Mouse (Mus musculus) embryonic facial prominence, embryonic 10.5 days (tissue): ENCODE data around the gene Frrs1. TPM values are rescaled to one million over a fixed set of nuclear protein-coding genes. Genes with fewer than 3 reads are reported as not detected.
"Not testable (repeated sequence)": the region's sequence is repeated elsewhere in the genome, so short reads cannot be mapped to it uniquely, and the experiment has no call there.

Source experiments
- DNase-seq: peaks from one replicate; pipeline ENCODE4 v3.0.0-alpha.2; 2017; ENCODE audit warnings: low spot score
- H3K27ac ChIP-seq: fragments of 300-500 bp; sonication (generic); replicated peaks from 2 replicates; pipeline ENCODE4 v1.5.1; 2016; ENCODE audit warnings: mild to moderate bottlenecking
- H3K27me3 ChIP-seq: fragments of 300-500 bp; sonication (generic); replicated peaks from 2 replicates; pipeline ENCODE4 v1.6.1; 2016; ENCODE audit warnings: low read depth, mild to moderate bottlenecking; ENCODE audit not compliant: poor library complexity, severe bottlenecking
- H3K36me3 ChIP-seq: fragments of 300-500 bp; sonication (generic); replicated peaks from 2 replicates; pipeline ENCODE4 v1.6.1; 2016; ENCODE audit warnings: mild to moderate bottlenecking, moderate library complexity
- H3K4me1 ChIP-seq: fragments of 300-500 bp; sonication (generic); 2 replicates; pipeline ENCODE4 v1.6.1; 2016
- H3K4me3 ChIP-seq: fragments of 300-500 bp; sonication (generic); 2 replicates; pipeline ENCODE4 v1.5.1; 2016; ENCODE audit warnings: mild to moderate bottlenecking, moderate library complexity
- H3K9me3 ChIP-seq: fragments of 300-500 bp; sonication (generic); 2 replicates; pipeline ENCODE4 v1.6.1; 2016; ENCODE audit warnings: mild to moderate bottlenecking
- WGBS: fragments of 180-500 bp; shearing (Covaris S2); methylation state at CpG from one replicate; pipeline ENCODE4 v1.1.7; 2016; 5-methylcytosine and 5-hydroxymethylcytosine counted together
- polyA plus RNA-seq: library from polyadenylated mRNA; unstranded; fragments of >200 nt; fragmentation: Nextera tagmentation; extraction: Ambion mirVana; gene quantifications from 2 replicates; pipeline ENCODE4 v1.2.1, GENCODE M21; 2016

Frrs1 gene
- polyA plus RNA-seq: 13.8 and 15.1 TPM in 2 replicates

- H3K27ac ChIP-seq: no peak within 1 kb of the TSS
- 89% methylated on average over 9 of the region's 9 CpGs for WGBS
- H3K4me1 ChIP-seq: peaks cover 6% of the 10 kb centered on the region
- no peaks in the 10 kb centered on the region for H3K9me3 ChIP-seq
- no peak within 1 kb of the TSS for H3K4me3 ChIP-seq
- DNase-seq: no peak
- H3K27me3 ChIP-seq: no peaks in the 10 kb centered on the region
- no peaks in the 10 kb centered on the region for H3K36me3 ChIP-seq
Measured at GRCm38 (mm10) chr3:116858941-116859685, at the start of gene Frrs1. TSS of gene Frrs1 (plus strand) at chr3:116859464.

- not testable (repeated sequence) for DNase-seq, H3K9me3 ChIP-seq, H3K36me3 ChIP-seq, H3K27me3 ChIP-seq, H3K27ac ChIP-seq, H3K4me1 ChIP-seq, H3K4me3 ChIP-seq
- WGBS: 90% methylated on average over 6 of the region's 6 CpGs
Measured at GRCm38 (mm10) chr3:116810351-116810750, 48.9 kb upstream of the Frrs1 start.

GRCm38 (mm10) chr3:116812946-116813345, 46.3 kb upstream of the Frrs1 start:
- 94% methylated on average over 2 of the region's 2 CpGs for WGBS
- H3K27ac ChIP-seq: no peak overlapping the region

GRCm38 (mm10) chr3:116815305-116815797, 43.9 kb upstream of the Frrs1 start:
- Histone ChIP-seq H3K4me1 (no peaks in the 10 kb centered on the region), H3K27me3 (no peaks in the 10 kb centered on the region), H3K36me3 (no peaks in the 10 kb centered on the region), H3K4me3 (no peak overlapping the region), H3K27ac (no peak overlapping the region), H3K9me3 (no peaks in the 10 kb centered on the region)
- 81% methylated on average over 6 of the region's 6 CpGs for WGBS
- DNase-seq: no peak

More at GRCm38 (mm10) chr3:116812946-116813345, 46.3 kb upstream of the Frrs1 start:
- Histone ChIP-seq H3K4me1 (peaks cover 4% of the 10 kb centered on the region), H3K36me3 (no peaks in the 10 kb centered on the region), H3K4me3 (no peak overlapping the region), H3K27me3 (no peaks in the 10 kb centered on the region), H3K9me3 (no peaks in the 10 kb centered on the region)
- no peak for DNase-seq

GRCm38 (mm10) chr3:116815916-116816315, 43.3 kb upstream of the Frrs1 start:
- Histone ChIP-seq H3K27me3 (no peaks in the 10 kb centered on the region), H3K4me1 (no peaks in the 10 kb centered on the region), H3K4me3 (no peak overlapping the region), H3K27ac (no peak overlapping the region), H3K9me3 (no peaks in the 10 kb centered on the region), H3K36me3 (no peaks in the 10 kb centered on the region)
- DNase-seq: no peak
- 75% methylated on average over 4 of the region's 4 CpGs for WGBS

GRCm38 (mm10) chr3:116816674-116817215, 42.5 kb upstream of the Frrs1 start:
- Histone ChIP-seq H3K4me1 (no peaks in the 10 kb centered on the region), H3K27me3 (no peaks in the 10 kb centered on the region), H3K27ac (no peak overlapping the region), H3K4me3 (no peak overlapping the region), H3K36me3 (no peaks in the 10 kb centered on the region), H3K9me3 (no peaks in the 10 kb centered on the region)
- no peak for DNase-seq
- WGBS: 90% methylated on average over 3 of the region's 3 CpGs

GRCm38 (mm10) chr3:116817231-116817630, 42.0 kb upstream of the Frrs1 start:
- WGBS: 95% methylated on average over 7 of the region's 7 CpGs

GRCm38 (mm10) chr3:116826471-116827215, 32.6 kb upstream of the Frrs1 start:
- H3K4me3 ChIP-seq: no peak overlapping the region
- DNase-seq: no peak
- H3K9me3 ChIP-seq: no peaks in the 10 kb centered on the region
- H3K27me3 ChIP-seq: no peaks in the 10 kb centered on the region
- H3K27ac ChIP-seq: no peak overlapping the region
- no peaks in the 10 kb centered on the region for H3K4me1 ChIP-seq
- WGBS: 82% methylated on average over 4 of the region's 4 CpGs
- no peaks in the 10 kb centered on the region for H3K36me3 ChIP-seq

More at GRCm38 (mm10) chr3:116817231-116817630, 42.0 kb upstream of the Frrs1 start:
- Histone ChIP-seq H3K36me3 (no peaks in the 10 kb centered on the region), H3K9me3 (no peaks in the 10 kb centered on the region), H3K4me1 (no peaks in the 10 kb centered on the region), H3K27me3 (no peaks in the 10 kb centered on the region), H3K27ac (no peak overlapping the region), H3K4me3 (no peak overlapping the region)
- no peak for DNase-seq

- H3K27me3 ChIP-seq: no peaks in the 10 kb centered on the region
- DNase-seq: no peak
- H3K9me3 ChIP-seq: no peaks in the 10 kb centered on the region
- WGBS: 87% methylated on average over 10 of the region's 10 CpGs
- H3K27ac ChIP-seq: no peak overlapping the region
- H3K4me1 ChIP-seq: no peaks in the 10 kb centered on the region
- H3K36me3 ChIP-seq: no peaks in the 10 kb centered on the region
- no peak overlapping the region for H3K4me3 ChIP-seq
Measured at GRCm38 (mm10) chr3:116829274-116829920, 29.9 kb upstream of the Frrs1 start.

- no peak for DNase-seq
- H3K9me3 ChIP-seq: no peaks in the 10 kb centered on the region
- 81% methylated on average over 5 of the region's 5 CpGs for WGBS
Measured at GRCm38 (mm10) chr3:116831324-116831723, 27.9 kb upstream of the Frrs1 start.

GRCm38 (mm10) chr3:116832526-116833310, 26.5 kb upstream of the Frrs1 start:
- Histone ChIP-seq H3K4me3 (no peak overlapping the region), H3K9me3 (no peaks in the 10 kb centered on the region), H3K27ac (no peak overlapping the region), H3K36me3 (no peaks in the 10 kb centered on the region), H3K27me3 (no peaks in the 10 kb centered on the region), H3K4me1 (peaks cover 4% of the 10 kb centered on the region; the same call in 1 of the 2 replicates)
- no peak for DNase-seq
- 91% methylated on average over 7 of the region's 7 CpGs for WGBS

More at GRCm38 (mm10) chr3:116831324-116831723, 27.9 kb upstream of the Frrs1 start:
- H3K27me3 ChIP-seq: no peaks in the 10 kb centered on the region
- H3K27ac ChIP-seq: no peak overlapping the region
- peaks cover 4% of the 10 kb centered on the region; the same call in 1 of the 2 replicates for H3K4me1 ChIP-seq
- no peak overlapping the region for H3K4me3 ChIP-seq
- H3K36me3 ChIP-seq: no peaks in the 10 kb centered on the region
